ENCODE assay signal across 16 mouse cellular contexts in the genomic region with DNA sequence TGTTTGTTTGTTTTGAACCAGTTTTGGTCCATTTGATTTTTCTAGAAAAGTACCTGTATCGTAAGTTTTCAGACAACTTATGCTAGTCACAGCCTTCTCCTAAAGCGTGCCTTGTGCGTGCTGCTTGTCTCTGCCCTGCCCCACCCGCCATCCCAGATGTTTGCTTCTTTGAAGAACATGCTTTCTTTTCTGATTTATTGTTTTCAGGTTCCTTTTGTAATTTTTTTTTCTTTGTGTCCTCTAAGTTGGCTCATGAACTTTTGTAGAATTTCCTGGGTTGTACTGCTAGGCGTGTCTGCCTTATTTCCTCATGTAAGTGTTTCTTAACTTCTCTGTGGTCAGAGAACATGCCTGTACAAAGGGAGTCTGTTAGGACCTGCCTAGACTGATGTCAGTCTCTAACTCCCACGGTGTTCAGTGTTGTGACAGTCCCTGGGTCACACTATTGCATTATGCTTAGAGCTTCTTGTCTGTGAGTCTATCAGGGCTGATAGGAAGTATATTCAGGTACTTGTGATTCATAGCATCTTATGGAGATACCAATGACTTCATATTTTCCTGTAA.
DNase-seq lines count a peak whose midpoint lies in the region; ATAC-seq and TF ChIP-seq lines count a peak whose summit lies in the region.
"Had no signal": no experiment of that assay in that cellular context is flagged by ENCODE, and none has a peak within 500 bp of the region (broad histone marks: within the 10 kb centered on the region; RNA-seq: fewer than 3 reads in every experiment).

No protein-coding gene starts in this region.

- WGBS in hindbrain, embryonic 16.5 days: 89% methylated on average over 6 of the region's 6 CpGs

- TF ChIP-seq CTCF in CH12.LX (conservative IDR thresholded peaks at IDR 0.05 in 1 of 2, IDR thresholded peaks at IDR 0.05 in 1 of 2; ENCODE audit: low read depth in 2 of 2, low read length in 2 of 2): no peak

- dilution Hi-C loops in CH12.LX (cut with MboI; ENCODE audit: extremely low pct_ligation_motif_present, extremely low pct_unique_long_range_greater_than_20kb, low sequenced_read_pairs): no loop called here

- peak; percentile 95 for ATAC-seq in megakaryocyte progenitor cell, adult 5-6 weeks (replicated peaks; ENCODE audit: poor library complexity)
- no peak for ATAC-seq in hindbrain, embryonic 16.5 days
- ATAC-seq: activated CD4-positive, CD25-positive, alpha-beta regulatory T cell, adult 4 months; forebrain, embryonic 16.5 days; midbrain, embryonic 13.5 days had no signal

- in situ Hi-C loops in CH12.LX (cut with MboI; ENCODE audit: low pct_ligation_motif_present, low pct_unique_long_range_greater_than_20kb, low sequenced_read_pairs): no loop called here

- peaks cover 8 to 70% of the 10 kb centered on the region in 2 experiments for H3K36me3 ChIP-seq in CH12.LX (replicated peaks in 1 of 2; ENCODE audit: control insufficient read depth in 1 of 2, insufficient read depth in 1 of 2, low read length in 1 of 2)
- peaks cover 3% of the 10 kb centered on the region; the same call in 1 of the 2 replicates for H3K36me3 ChIP-seq in hindbrain, embryonic 16.5 days (ENCODE audit: control insufficient read depth, insufficient read depth, low read length)

- no peak overlapping the region for H3K4me2 ChIP-seq in CH12.LX (ENCODE audit: insufficient read depth, low read depth, poor library complexity, severe bottlenecking)
- H3K4me2 ChIP-seq in hindbrain, embryonic 16.5 days (ENCODE audit: low read length): no peak overlapping the region
- H3K4me2 ChIP-seq: hindbrain, embryonic 12.5 days; midbrain, embryonic 13.5 days; neural tube, embryonic 13.5 days had no signal

- TF ChIP-seq RAD21 in CH12.LX (IDR thresholded peaks at IDR 0.05; ENCODE audit: low read depth, low read length): no peak

- no peak for TF ChIP-seq POLR2A in CH12.LX (IDR thresholded peaks at IDR 0.05; ENCODE audit: low read depth, low read length)

- peaks cover 0 to 41% of the 10 kb centered on the region in 2 experiments; a peak in 3 of 4 replicates for H3K4me1 ChIP-seq in CH12.LX (ENCODE audit: control insufficient read depth in 1 of 2, insufficient read depth in 2 of 2)
- H3K4me1 ChIP-seq in hindbrain, embryonic 16.5 days (ENCODE audit: control insufficient read depth, insufficient read depth, low read depth, low read length): no peaks in the 10 kb centered on the region

- H3K27ac ChIP-seq in CH12.LX (ENCODE audit: insufficient read depth, low read depth): no peak overlapping the region
- no peak overlapping the region for H3K27ac ChIP-seq in hindbrain, embryonic 16.5 days (ENCODE audit: low read depth, low read length)
- H3K27ac ChIP-seq: hindbrain, embryonic 12.5 days; layer of hippocampus, adult 2 months; liver, embryonic 14.5 days; midbrain, embryonic 13.5 days; neural tube, embryonic 13.5 days had no signal

- no peak overlapping the region for H3K4me3 ChIP-seq in CH12.LX (replicated peaks in 1 of 3; ENCODE audit: low read depth in 2 of 3, low read length in 2 of 3, poor library complexity in 1 of 3)
- H3K4me3 ChIP-seq in hindbrain, embryonic 16.5 days (ENCODE audit: low read length): no peak overlapping the region
- H3K4me3 ChIP-seq: hindbrain, embryonic 12.5 days; layer of hippocampus, adult 2 months; midbrain, embryonic 13.5 days; neural tube, embryonic 13.5 days had no signal

- H3K27me3 ChIP-seq in CH12.LX (replicated peaks): no peaks in the 10 kb centered on the region
- no peaks in the 10 kb centered on the region for H3K27me3 ChIP-seq in hindbrain, embryonic 16.5 days (replicated peaks; ENCODE audit: control insufficient read depth, insufficient read depth, low read length)
- H3K27me3 ChIP-seq: hindbrain, embryonic 12.5 days; midbrain, embryonic 13.5 days; neural tube, embryonic 13.5 days had no signal

- no peaks in the 10 kb centered on the region for H3K79me2 ChIP-seq in CH12.LX (replicated peaks; ENCODE audit: control insufficient read depth, extremely low read depth, insufficient read depth, poor library complexity, severe bottlenecking)

- H3K9ac ChIP-seq in CH12.LX (ENCODE audit: insufficient read depth, low read depth): no peak overlapping the region
- no peak overlapping the region for H3K9ac ChIP-seq in hindbrain, embryonic 16.5 days (ENCODE audit: low read depth, low read length)
- H3K9ac ChIP-seq: hindbrain, embryonic 12.5 days; liver, embryonic 14.5 days; midbrain, embryonic 13.5 days; neural tube, embryonic 13.5 days had no signal

- TF ChIP-seq EP300 in CH12.LX (IDR thresholded peaks at IDR 0.05; ENCODE audit: low read length): 0 out of 2 replicates have a peak, but pooled peaks have one; percentile 28

- DNase-seq in kidney, postnatal 10 days: peak; percentile 26
- no peak for DNase-seq in kidney, postnatal 14 days
- DNase-seq in 416B (ENCODE audit: low read depth): peak; percentile 80
- peak; percentile 28 for DNase-seq in CH12.LX (ENCODE audit: extremely low read depth)
- DNase-seq in adrenal gland, postnatal 14 days: no peak
- DNase-seq: cerebellum, adult 9-11 months; gastrocnemius, postnatal 36 days had no signal

- H3K9me3 ChIP-seq in CH12.LX (replicated peaks; ENCODE audit: low read length): no peaks in the 10 kb centered on the region
- no peaks in the 10 kb centered on the region for H3K9me3 ChIP-seq in hindbrain, embryonic 16.5 days (ENCODE audit: control insufficient read depth, low read length)
- H3K9me3 ChIP-seq: hindbrain, embryonic 12.5 days; midbrain, embryonic 13.5 days; neural tube, embryonic 13.5 days had no signal

TF ChIP-seq in CH12.LX, 34 proteins besides CTCF, POLR2A, EP300 and RAD21:
- TF ChIP-seq CHD1 (IDR thresholded peaks at IDR 0.05; ENCODE audit: low read depth, low read length) (peak; percentile 97; the same call in 1 of the 2 replicates), ZKSCAN1 (IDR thresholded peaks at IDR 0.05; ENCODE audit: borderline replicate concordance, low read depth, low read length) (no peak), SIN3A (IDR thresholded peaks at IDR 0.05; ENCODE audit: low read length) (no peak), BHLHE40 (IDR thresholded peaks at IDR 0.05; ENCODE audit: low read depth, low read length) (0 out of 2 replicates have a peak, but pooled peaks have one; percentile 15), GABPA (IDR thresholded peaks at IDR 0.05; ENCODE audit: insufficient replicate concordance, low read depth, low read length) (no peak), KAT2A (IDR thresholded peaks at IDR 0.05; ENCODE audit: insufficient replicate concordance, low read length) (no peak), TCF12 (IDR thresholded peaks at IDR 0.05; ENCODE audit: low read depth, low read length) (no peak), IRF4 (IDR thresholded peaks at IDR 0.05; ENCODE audit: low read depth, low read length) (no peak; the same call in 1 of the 2 replicates)

Comparison
In these comparisons a context has a peak if more than half of its experiments do, and no peak if none do; other contexts are left out.
1. DNase-seq: peak in kidney, postnatal 10 days (single experiment), 416B (single experiment) and CH12.LX (single experiment); none in kidney, postnatal 14 days (single experiment) and adrenal gland, postnatal 14 days (single experiment).